In the genomic region with DNA sequence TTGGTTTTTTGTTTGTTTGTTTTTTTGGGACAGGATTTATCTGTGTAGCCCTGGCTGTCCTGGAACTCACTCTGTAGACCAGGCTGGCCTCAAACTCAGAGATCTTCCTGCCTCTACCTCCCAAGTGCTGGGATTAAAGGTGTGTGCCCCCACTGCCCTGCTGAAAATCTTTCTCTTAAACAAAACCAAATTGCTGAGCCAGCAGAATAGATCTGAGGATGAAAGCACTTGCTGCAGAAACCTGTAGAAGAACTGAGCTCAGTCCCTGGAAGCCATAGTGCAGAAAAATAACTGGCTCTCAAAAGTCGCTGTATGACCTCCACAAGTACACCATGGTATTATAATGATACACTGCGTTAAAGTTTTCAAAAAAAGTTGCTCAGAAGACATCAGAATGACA, we compare ENCODE assay signal across 25 mouse cellular contexts. TPM values are rescaled to one million over a fixed set of nuclear protein-coding genes. Genes with fewer than 3 reads are reported as not detected.
"Had no signal": no experiment of that assay in that cellular context is flagged by ENCODE, and none has a peak within 500 bp of the region (broad histone marks: within the 10 kb centered on the region; RNA-seq: fewer than 3 reads in every experiment).

No protein-coding gene starts in this region.

- H3K27me3 ChIP-seq: neural tube, embryonic 12.5 days; neural tube, embryonic 13.5 days; neural tube, embryonic 15.5 days; stomach, embryonic 15.5 days had no signal

- H3K4me3 ChIP-seq: neural tube, embryonic 12.5 days; neural tube, embryonic 13.5 days; neural tube, embryonic 15.5 days; stomach, embryonic 15.5 days had no signal

- H3K4me2 ChIP-seq: neural tube, embryonic 12.5 days; neural tube, embryonic 13.5 days; neural tube, embryonic 15.5 days; stomach, embryonic 15.5 days had no signal

- H3K9me3 ChIP-seq: neural tube, embryonic 12.5 days; neural tube, embryonic 13.5 days; neural tube, embryonic 15.5 days; stomach, embryonic 15.5 days had no signal

- DNase-seq: retina, postnatal 1 day; right cerebral cortex, adult 18-20 months; right cerebral cortex, postnatal 14 days; right cerebral cortex, postnatal 25 days; right cerebral cortex, postnatal 4 days; spleen, adult 18-20 months; thymus, adult 18-20 months; thymus, adult 2 months; thymus, postnatal 14 days; thymus, postnatal 25 days; thymus, postnatal 36 days; thymus, postnatal 4 days had no signal

- H3K9ac ChIP-seq: neural tube, embryonic 12.5 days; neural tube, embryonic 13.5 days; neural tube, embryonic 15.5 days; stomach, embryonic 15.5 days had no signal

- H3K27ac ChIP-seq: neural tube, embryonic 12.5 days; neural tube, embryonic 13.5 days; neural tube, embryonic 15.5 days; stomach, embryonic 15.5 days; stomach, postnatal 0 days had no signal

- H3K4me1 ChIP-seq: neural tube, embryonic 12.5 days; neural tube, embryonic 13.5 days; neural tube, embryonic 15.5 days; stomach, embryonic 15.5 days had no signal

RNA-seq across cellular contexts. Expression of gene Izumo2, which starts 48.6 kb away (rescaled TPM):
- total RNA-seq: neutrophil, adult 5-6 weeks had no signal
- polyA plus RNA-seq: neural tube, embryonic 12.5 days; neural tube, embryonic 13.5 days; neural tube, embryonic 14.5 days; neural tube, embryonic 15.5 days; small intestine, adult 2 months; spleen, adult 2 months; stomach, embryonic 14.5 days; stomach, embryonic 15.5 days; stomach, embryonic 16.5 days; stomach, postnatal 0 days; thymus, adult 2 months; thymus, postnatal 0 days; urinary bladder, adult 2 months had no signal
